Mouse (Mus musculus) gastrocnemius, postnatal 4 days (tissue): ENCODE measurements around the gene Inpp4b. TPM values are rescaled to one million over a fixed set of nuclear protein-coding genes. Genes with fewer than 3 reads are reported as not detected.
A peak's percentile ranks its signal among the peaks of the same experiment; 100 is the strongest.

Experiments
- DNase-seq, 2 experiments: peaks; one replicate each; pipeline ENCODE4 v3.0.0; 2021 to 2022; ENCODE audit warnings: low spot score in 2 of 2, mixed read lengths in 2 of 2
- total RNA-seq, 2 experiments: library from RNA; stranded (reverse); gene quantifications; 2 replicates each; pipeline ENCODE4 v1.2.3; 2021

The Inpp4b gene
- total RNA-seq, 2 experiments from 2014 or later, result 34.5 to 35.0 TPM

DNA sequence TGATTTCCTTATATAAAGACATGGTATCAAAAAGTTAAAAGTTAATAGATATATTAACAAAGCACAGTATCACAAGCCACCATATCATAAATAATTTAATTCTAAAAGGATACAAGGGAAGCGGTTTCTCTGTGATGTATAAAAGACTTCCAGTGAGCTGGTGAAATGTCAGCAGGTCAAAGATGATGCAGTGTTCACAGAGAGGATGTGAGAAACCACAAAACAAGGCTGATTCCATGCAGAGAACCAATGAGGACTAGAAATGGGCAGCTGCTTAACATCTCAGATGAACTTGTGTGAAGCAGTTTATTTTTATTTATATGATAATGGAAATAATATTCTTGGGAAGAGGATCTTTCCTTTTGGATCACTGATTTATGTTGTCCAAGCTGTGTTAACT lies 359.7 kb downstream of the Inpp4b start:
- DNase-seq, result no peak

DNA sequence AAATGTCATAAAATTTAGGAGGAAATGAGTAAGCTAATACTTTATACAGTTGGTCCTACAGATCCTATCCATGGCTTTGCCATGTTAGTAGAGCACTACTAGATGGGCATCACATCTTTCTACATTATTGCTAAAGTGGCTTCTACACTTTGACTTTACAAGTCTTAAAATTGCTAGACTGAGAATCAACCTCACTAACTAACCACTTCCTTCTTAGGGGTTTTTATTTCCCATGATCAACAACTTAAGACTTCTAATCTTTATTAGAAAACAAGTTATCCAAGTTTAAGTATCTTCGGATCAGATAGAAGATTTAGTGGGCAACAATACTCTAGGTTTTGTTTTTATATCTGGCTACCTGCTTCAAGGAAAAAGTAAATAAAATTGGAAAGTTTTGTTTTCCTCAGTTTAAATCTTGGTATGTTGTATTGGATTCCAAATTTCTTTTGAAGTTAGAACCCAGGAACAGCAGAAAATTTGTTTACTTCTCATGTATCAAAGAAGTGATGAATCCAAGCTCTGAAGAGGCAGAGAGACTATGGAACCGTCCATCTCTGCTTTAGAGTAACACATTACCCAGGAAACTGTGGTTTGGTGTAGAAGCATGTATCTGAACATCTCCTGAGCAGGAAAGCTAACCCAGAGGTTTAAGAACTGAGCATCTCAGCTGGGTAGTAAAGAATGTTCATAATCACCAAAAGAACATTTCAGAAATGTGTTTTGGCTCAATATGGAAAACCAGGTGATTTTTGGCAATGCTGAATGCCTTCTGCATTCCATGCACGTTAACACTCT lies 361.4 kb downstream of the Inpp4b start:
- DNase-seq, result no peak

DNA sequence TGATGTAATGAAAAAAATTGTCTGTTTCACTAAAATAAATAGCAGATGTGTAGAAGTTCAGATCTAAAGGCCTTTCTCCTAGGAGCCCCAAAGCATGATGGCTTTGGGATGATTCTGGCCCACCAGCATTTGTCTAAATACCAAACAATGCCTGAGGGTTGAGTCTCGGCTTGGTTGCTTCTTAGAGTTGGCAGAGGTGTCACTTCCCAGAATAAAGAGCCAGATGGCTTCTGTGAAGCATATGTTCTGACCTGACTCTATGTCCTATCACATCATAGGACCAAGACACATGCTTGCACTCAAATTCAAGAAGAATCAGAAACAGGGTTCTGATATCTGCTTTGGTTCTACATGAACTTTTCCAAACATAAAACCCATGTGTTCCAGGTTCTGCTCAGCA lies 365.1 kb downstream of the Inpp4b start:
- DNase-seq, result no peak

DNA sequence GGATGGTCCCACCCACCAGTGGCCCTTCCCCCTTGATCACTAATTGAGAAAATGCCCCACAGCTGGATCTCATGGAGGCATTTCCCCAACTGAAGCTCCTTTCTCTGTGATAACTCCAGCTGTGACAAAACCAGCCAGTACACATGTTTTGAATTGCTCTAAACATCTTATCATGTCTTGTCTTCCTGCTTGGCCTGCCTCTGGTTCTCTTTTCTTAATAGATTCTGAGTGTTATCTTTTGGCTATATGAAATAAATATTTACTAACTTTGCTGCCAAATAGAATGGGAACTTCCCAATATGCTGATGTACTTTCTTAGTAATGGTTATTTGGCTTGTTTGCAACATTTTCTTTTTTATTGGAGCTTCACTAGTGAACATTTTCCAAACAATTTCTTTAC lies 389.0 kb downstream of the Inpp4b start:
- DNase-seq, result no peak

DNA sequence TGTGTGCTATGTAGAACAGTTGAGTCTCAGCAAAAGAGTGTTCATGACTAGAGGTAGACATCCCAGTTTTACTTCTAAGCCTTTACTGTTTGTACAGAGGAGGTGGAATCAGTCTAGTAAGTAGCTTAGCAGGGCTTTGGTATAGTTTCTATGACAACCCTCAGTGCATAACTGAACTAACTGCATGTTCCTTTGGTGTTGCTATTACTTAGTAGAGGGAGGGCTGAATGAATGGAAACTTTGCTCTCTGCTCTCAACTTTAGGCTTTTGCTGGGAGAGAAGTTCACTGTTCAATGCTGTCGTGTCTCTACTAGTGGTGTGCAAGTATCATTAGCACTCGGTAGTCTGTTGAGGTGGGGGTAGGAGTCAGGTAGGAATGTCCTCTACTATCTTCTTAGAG lies 393.3 kb downstream of the Inpp4b start:
- no peak for DNase-seq

DNA sequence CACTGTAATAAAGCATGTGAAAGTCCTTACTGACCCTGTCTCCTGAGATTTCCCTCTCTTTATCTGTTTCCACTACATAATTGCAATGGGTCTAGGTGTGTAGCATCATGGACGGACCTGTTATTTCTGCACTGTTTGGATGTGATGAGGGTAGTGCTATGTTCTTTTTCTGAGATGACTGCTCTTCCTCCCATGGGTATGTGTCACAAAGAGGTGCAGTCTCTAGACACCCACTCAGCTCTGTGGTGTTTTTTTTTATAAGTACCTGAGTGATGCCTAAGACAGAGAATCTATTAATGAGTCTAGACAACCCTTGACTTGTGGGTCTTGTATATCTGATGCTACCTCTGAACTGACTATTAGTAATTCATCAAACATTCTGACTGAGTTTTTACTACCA lies 393.7 kb downstream of the Inpp4b start:
- DNase-seq, result no peak

DNA sequence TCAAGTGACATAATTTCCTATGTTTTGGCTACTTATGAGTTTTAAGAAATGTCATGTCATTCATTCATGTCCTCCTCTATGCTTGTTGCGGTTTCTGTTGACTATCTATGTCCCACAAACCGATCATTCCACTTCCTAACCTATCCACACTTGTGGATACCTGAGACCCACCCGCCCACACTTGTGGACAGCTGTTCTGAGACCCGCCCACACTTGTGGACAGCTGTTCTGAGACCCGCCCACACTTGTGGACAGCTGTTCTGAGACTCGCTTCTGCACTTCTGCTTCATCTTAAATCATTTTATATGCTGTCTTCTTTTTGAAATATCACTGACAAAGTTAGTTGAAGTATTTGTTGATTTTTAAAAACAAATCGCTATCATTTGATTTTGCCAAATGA lies 400.2 kb downstream of the Inpp4b start:
- no peak for DNase-seq

DNA sequence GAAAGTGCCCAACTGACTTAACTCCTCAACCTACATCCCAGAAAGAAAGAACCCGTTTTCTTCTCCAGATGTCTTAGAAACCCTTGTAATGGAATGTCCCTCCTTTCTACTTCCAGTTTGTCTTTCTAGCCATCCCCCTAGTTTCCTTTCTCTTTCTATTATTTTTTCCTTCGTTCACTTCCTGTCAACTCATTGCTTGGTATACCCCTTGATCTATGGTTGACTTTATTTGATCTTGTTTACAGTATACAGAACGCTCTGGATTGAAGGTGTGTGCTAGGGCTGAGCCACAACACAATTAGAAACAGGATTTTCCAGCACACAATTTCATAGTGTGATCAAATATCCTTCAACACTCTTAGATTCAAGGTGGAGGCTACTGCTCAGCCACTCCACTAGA lies 400.7 kb downstream of the Inpp4b start:
- DNase-seq, result no peak

DNA sequence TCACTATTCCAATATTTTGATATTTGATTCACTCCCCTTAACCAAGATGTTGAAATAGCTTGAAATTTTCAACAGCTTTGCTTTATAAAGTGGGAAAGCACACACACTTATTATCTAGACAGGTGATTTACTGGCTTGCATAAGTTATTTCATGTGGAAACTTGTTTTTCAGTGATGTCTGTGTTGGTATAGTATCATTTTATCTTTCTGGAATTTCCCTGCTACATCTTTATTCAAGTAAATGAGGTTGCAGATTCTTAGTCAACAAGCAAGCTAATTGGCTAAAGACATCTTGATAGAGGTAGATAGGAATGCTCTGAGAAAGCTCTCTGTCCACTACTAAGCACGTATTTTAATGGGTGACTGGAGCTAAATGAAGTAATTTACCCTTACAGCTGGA lies 403.1 kb downstream of the Inpp4b start:
- DNase-seq, result no peak

DNA sequence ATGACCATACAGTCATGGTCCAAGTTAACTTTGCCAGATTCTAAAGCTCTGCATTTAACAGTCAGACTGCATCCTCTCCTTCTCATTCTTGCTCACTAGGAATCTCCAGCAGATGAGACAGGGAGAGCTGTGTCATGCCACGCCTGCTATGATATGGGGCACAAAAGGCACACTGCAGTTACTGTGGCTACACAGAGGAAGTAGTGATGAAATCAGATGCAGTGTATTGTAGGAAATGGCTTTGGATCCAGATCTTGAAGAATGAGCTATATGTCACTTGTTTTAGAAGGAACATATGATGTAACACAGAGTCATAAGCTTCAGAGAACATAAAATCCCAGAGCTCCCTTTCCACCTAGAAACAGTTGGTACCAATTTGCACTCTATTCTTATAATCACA lies 408.8 kb downstream of the Inpp4b start:
- DNase-seq, result no peak

DNA sequence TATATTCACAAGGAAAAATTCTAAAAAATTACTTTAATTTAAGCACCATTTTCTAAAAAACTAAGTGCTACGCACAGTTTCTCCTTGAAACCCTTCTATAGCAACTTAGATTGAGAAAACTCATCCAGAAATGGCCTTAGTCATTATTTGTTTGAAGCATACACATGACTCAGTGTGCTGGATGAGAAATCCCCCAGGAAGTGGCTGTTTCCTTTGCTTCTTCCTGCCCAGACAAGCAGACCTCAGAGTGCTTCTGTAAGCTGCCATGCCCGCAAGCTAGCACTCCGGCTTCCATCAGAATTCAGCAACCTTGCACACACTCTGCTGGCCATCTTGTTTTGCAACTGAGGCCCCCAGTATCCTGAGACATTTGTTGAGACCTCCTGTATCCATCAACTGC lies 414.3 kb downstream of the Inpp4b start:
- no peak for DNase-seq

DNA sequence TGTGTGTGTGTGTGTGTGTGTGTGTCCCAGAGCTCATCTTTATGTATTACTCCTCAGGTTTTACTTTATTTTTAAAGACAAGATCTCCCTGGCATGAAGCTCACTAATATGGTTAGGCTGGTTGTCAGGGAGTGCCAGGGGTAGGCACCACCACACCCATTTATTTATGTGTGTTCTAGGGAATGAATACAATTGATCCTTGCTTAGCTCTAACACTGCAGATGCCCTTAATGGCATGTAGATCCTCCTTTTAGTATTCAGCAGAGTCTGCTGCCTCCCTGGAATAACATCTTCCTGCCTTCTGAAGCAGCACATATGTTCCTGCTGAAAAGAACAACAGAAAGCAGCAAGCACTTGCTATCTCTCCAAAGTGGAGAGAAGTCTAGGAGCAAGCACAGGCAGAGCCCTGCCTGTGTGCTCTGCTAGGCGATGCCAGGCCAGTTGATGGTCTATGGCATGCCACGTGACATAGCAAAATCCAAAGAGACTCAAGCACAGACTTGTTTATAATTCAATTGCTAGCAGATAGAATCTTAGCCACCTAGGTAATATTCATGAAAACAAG lies 415.3 kb downstream of the Inpp4b start:
- DNase-seq, result no peak

DNA sequence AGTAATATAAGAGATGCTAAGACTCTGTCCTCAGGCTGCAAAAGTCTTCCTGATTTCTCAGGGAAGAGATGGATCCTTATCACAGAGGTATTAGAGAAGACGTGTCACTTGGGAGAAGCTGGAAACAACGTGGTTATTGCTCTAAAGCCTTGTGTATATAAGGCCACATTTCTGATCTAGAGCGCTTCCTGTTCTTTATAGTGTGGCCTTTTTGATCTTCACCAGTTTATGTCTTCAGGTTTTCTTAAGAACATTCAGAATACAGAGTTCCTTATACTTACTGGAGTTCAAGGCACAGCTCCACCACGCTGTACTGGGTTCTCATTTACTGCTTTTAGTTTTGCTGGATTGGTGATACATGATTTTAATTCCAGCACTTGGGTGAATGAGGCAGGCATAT lies 419.1 kb downstream of the Inpp4b start:
- DNase-seq, result no peak

DNA sequence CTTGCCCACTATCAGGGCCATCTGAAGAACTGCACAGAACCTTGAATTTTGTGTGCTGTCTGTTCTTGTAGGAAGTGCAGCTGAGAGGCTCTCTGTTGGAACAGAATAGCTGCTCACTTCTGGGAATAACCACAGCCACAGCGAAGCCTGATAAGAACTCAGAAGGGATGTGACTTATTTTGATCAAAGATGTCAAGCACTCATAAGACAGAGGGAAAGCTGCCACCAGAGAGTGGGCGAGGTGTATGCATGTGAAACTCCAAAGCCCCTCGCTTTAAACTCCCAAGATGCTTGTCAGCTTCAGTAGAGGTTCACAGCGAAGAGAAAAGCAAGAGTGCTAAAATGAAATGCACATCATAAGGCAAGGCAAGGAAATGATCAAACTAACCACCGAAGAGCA lies 423.7 kb downstream of the Inpp4b start:
- no peak for DNase-seq

DNA sequence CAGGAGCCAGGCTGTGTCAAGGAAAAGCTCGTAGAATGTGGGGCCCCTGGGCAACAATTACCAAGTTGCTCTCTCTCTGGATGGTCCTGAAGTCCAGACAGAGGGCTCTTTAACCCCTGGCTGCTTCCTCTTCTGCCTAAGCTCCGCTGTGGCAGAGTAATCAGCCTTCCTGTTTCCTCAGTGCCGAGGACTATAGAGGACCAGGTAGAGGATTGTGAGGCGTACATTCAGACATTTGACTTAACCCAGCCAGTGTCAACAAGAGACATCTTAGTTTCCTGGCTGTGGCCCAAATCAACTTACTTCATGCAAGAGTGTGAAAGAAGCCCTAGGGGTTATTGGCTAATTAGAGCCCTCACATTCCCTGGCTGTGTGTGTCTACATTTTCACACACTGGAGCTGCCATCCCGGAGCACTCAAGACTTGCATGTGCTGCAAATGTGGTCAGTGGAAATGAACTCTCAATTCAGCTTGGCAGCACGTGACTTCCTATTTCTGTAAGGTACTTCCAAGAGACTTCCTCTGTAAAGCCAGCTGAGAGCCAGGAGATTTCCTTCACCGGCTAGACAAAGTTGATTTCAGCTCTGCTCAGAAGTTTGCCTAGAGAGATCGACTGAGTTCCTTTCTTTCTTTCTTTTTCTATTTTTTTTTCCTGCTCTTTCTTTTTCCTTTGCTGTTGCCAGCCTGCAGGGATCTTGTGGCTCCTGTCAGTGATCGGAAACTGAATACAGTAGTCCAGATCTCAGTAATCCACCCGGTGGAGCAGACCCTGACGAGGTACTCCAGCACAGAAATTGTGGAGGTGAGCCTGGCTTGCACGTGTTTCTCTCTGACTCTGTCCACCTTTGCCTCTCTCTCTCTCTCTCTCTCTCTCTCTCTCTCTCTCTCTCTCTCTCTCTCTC lies 425.3 kb downstream of the Inpp4b start:
- peak in 1 of 2 experiments; percentile 21 for DNase-seq

DNA sequence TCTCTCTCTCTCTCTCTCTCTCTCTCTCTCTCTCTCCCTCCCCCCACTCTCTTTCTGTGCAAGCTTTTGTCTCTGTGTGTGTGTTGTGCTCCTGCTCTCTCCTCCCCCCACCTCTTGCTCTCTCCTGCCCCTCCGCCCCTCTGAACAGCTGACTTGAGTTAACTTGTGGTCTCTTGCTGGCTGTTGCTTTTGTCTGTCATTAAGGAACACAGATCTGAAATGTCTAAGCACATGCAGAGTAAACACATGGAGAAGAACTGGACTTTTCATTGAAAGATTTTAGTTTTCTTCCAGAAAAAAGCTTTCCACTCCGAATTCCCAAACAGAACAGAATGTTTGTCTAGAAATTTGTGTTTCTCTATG lies 425.9 kb downstream of the Inpp4b start:
- no peak for DNase-seq

DNA sequence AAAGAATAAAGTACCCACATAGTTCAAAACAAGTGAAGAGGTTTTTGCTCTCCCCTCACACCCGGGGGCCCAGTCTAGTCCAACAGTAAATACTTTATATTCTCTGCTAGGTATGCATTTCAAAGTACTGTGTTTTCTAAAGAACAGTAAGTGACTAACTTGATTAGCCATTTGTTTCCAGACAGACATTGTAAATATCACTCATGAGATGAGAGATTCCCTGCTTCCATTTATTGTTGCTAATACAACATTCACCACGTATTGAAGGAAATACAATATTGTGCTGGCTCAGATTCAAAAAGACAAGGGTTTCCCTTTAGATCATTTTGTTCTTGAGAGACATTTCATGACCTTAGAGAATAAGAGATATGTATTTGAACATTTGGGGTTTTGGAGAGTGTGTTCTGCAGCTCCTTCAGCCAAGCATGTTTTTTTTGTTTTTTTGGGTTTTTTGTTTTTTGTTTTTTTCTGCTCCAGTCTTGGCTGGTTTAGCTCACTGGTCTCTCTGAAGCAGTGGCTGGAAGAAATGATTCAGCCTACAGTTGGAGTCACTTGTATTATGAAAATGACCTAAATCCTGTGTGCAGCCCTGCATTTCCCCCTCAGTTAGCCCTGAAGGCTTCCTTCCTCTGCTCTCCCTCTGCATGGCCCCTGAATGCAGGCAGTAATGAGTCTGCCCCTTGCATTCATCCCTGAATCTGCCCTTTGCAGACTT lies 426.5 kb downstream of the Inpp4b start:
- DNase-seq, result no peak

DNA sequence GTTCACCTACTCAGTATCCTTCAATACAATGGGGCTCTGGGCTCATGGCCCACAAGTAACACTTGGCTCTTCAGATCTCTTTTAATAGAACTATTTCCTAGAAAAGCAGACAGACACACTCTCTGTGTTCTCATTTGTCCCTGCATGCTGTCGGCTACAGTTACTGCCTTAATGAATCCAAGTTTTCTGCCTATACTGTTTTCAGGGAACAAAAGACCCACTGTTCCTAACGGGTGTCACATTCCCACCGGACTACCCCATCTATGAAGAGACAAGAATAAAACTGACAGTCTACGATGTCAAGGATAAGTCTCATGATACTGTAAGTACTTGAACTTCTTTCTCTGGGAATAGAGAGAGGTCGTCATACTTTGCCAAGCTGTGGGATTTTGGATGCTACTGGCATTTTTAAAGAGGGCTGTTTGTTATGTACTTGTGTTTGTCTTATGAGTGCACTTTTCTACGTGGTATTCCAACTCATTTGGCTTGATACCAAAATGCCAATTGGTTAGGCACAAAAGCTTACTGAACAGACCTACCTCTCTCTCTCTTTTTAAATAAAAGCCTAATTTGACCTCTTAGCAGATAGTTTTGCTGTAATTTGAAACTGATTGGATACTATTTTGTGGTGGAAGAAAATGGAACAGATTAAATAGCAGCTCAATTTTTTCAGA lies 428.4 kb downstream of the Inpp4b start:
- no peak for DNase-seq

DNA sequence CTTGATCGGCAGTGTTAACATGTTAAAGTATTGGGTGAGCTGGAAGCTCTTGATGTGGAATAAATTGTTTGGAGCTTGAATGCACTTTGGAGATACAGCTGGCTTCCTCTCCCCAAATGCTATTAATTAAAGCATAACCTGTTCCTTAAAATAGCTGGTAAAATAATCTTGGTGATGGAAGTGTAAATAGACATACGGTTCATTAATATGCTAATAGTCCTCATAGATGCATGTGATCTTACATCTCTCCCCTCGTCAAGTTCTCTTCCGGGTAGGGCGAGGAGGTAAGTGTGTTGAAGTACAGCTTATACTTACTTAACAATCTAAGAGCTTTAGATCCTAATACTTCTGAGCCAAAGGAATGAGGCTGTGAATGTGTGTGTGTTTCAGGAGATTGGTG lies 430.5 kb downstream of the Inpp4b start:
- no peak for DNase-seq

DNA sequence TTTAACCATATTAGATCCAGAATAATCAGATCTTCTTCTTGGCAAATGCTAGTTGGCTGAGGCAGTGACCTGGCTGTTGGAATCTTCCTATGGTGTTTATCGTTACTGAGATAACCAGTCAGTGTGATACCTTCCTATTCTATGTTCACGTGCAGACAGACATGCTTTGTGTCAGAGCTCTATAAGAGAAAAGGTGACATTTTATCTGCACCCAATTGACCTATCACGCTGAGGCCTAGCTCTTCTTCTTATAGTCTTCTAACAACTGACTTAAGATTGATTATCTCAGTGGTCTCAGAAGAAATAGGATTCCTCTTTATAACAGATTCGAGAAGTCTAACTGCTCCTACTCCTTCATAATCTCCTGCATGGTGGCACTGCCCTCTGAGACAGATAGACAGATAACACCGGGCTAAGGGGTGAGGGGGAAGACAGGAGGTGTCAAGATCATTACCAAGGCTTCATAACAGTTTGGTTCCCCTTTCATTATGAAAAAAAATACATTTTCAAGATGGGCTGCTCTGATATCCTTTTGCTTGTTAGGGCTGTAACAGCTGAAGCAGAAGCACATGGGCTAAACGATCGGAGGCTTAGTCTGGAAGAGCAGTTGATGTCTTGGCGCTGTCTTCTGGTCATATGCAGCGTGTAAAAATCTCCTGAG lies 431.1 kb downstream of the Inpp4b start:
- DNase-seq, result no peak
